Mouse (Mus musculus) megakaryocyte, embryonic 14.5 days (primary cell): ENCODE data around the gene Ifih1.

Source experiments
- FLI1 ChIP-seq: IDR thresholded peaks from 2 replicates; pipeline ENCODE4 v1.6.1; 2012; ENCODE audit warnings: low read length, inconsistent platforms, mixed read lengths
- GATA1 ChIP-seq: IDR thresholded peaks from 3 replicates; pipeline ENCODE4 v1.6.1; 2012; ENCODE audit warnings: mixed read lengths, low read length, inconsistent platforms, borderline replicate concordance

DNA sequence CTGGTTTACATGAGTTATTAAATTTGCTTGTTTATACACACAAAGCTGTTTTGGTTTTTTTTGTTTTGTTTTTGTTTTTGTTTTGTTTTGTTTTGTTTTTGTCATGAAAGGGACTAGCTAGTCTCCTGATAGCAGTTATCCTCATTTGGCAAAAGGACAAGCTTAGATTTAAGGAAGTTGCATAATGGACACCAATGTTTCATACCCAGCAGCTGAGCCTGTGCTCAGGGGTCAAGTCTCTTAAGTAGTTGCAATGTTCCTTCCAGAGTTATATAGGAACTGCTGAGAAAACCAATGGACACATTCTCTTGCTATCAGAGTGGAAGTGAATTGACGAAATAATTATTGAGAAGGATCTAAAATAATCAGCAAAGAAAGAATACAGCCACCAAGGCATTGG is 10.0 kb upstream of the Ifih1 start:
- TF ChIP-seq GATA1 = no peak
- TF ChIP-seq FLI1 = no peak
